Mouse (Mus musculus) layer of hippocampus, adult 9-11 months (tissue): ENCODE results near the gene Bpifb1.
"Not testable (repeated sequence)": the region's sequence is repeated elsewhere in the genome, so short reads cannot be mapped to it uniquely, and the experiment has no call there.

Source experiments
- DNase-seq: peaks from one replicate; pipeline ENCODE4 v3.0.0; 2022

Bpifb1 gene

DNA sequence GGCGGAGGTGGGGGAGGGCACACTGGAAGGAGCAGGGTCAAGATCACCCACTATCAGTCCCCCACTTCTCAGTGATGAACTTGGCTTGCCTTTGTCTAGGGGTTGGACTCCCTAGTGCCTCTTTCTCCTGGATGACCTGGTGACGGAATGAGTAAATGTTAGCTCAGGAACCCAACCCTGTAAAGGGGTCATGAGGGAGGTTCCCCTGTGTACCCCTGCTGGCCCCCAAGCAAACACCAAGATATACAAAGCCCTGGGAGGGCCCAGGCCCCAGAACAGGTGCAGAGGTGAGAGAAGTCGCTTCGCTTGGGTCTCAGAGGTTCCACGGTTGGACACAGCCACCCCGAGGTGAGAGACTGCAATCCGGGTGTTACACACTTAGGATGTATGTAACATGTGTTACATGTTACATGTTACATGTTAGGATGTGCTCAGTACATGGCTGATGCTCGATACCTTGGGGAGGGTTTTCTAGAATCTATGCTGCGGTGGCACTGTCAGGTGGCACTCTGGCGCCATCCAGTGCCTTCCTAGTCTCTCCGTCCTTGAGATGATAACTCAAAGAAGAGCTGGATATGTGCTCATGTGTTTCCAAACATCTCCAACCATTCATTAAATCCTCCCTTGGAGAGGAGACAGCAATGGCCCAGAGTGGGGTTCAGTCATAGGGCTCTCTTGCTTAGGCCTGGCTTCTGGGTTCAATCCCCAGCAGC is at the start of gene Bpifb1:
Gene Bpifb1, plus strand, starts transcription at position 273 of the 713 bp plus-strand sequence.
- DNase-seq: no peak

DNA sequence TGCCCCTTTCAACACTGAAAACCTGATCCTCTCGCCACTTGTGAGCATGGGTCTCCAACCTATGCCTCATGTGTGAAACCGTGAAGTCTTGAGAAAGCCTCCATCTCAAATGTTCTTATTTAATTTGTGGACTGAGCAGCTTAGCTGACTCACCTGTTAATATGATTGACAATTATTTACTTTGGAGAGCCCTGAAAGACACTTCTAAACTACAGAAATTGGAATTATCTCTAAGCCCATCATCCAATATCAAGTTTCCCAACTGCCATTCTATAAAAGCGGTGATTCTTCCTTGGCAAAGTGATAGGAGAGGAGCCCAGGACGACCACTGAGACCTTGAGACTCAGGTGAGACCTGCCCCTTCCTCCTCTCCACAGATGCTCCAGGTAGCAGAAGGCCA is 48.0 kb upstream of the Bpifb1 start, which contains the start of gene Bpifa1:
Gene Bpifa1, plus strand, starts transcription at position 301 of the 400 bp plus-strand sequence.
- no peak for DNase-seq

DNA sequence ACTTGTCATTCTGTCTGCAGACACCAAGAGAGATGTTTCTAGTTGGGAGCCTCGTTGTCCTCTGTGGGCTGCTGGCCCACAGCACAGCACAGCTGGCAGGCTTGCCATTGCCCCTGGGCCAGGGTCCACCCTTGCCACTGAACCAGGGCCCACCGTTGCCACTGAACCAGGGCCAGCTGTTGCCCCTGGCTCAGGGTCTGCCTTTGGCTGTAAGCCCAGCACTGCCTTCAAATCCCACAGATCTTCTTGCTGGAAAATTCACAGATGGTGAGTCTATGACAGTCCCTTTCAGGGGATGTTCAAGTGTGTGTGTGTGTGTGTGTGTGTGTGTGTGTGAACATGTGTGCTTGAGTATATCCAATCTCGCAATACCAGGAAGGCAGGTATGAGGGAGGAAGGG is 46.9 kb upstream of the Bpifb1 start:
- DNase-seq: no peak

DNA sequence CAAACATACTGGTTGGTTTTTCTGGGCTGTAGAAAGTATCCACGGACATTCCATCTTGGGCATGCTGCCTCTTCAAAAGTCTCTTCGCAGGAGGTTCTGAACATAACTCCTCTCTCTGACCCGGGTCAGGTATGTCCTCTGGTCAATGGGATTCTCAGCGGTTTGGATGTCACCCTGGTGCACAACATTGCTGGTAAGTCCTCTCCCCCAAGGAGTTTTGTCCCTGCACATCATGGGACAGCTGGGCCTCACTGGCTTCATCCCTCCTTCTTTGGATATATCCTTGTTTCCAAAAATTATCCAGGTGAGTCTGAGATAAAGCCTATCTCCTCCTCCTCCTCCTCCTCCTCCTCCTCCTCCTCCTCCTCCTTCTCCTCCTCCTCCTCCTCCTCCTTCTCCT is 43.1 kb upstream of the Bpifb1 start:
- DNase-seq: no peak

DNA sequence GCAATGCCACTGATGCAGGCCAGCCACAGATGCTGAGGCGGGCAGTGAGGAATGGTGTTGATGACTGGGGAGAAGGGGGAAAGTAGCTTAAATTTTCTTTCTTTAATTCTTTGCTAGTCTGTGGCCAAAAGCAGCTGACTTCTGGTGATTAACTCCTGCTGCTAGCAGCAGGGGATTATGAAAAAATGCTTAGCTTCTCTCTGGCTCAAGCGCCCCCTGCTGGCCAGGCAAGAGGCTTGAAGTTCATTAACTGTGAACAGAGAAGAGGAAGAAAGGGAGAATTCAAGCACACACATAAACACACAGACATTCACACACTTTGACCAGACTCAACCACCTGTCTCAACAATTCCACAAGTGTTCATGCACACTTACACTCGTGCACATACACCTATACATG is 32.2 kb upstream of the Bpifb1 start:
- DNase-seq: no peak

DNA sequence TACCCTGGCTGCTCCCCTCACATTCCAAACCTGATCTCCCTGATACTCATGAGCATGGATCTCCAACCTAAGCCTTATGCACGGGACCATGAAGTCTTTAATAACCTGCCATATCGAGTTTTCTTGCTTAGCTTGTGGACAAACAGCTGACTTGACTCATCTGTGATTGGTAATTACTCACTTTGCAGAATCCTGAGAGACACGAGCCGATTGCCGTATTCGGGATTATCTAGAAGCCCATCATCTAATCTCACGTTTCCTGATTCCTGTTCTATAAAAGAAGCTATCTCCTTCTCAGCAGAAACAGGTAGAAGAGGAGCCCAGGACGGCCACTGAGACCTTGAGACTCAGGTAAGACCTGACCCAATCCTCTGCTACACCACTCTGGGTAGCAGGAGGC is 28.3 kb upstream of the Bpifb1 start, which contains the start of gene Bpifa5:
Gene Bpifa5, plus strand, starts transcription at position 301 of the 400 bp plus-strand sequence.
- DNase-seq: no peak

DNA sequence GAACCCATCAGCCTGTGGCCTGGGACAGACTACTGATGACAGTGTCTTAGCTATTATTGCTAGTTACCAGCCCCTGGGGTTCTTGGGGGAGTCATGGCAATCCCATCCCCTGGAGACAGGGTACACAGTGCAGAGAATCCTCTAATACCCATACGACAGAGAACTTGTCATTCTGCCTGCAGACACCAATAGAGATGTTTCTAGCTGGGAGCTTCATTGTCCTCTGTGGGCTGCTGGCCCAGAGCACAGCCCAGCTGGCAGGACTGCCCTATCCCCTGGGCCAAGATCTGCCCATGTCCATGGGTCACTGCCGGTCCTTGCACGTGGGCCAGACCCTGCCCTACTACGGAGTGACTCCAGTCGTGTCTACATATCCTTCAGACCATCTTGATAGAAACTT is 27.3 kb upstream of the Bpifb1 start:
- DNase-seq: no peak

DNA sequence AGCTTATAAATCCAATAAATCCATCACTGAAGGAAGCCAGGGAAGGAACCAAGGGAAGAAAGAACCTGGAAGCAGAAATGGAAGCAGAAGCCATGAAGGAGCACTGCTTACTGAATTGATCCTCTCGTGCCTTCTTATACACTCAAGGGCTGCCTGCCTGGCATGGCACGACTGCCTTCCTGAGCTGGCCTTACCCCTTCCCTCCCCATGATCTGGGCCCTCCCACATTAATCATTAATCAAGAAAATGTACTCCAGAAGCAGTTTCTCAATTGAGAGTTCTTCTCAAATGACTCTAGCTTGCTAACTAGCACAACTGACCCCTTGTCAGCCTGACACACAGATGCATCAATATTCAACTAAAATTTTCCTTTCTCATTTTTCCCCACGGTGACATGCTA is 21.4 kb upstream of the Bpifb1 start:
- DNase-seq: no peak

DNA sequence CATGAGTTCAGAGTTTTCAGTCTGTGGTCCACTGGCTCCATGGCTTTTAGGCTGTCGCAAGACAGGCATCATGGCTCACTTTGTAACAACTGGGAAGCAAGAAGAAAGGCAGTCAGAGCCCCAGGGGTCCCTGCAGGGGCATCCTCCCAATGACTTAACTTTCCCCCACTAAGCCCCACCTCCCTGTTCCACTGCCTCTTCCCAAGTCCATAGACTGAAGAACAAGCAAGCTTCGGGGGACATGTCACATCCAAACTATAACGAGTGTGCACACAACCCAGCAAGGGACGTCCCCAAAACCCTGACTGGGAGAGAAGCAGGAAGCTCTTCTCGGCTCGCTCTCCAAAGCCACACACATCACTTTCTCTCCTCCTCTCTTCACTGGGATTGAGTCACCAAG is 19.0 kb upstream of the Bpifb1 start:
- no peak for DNase-seq

DNA sequence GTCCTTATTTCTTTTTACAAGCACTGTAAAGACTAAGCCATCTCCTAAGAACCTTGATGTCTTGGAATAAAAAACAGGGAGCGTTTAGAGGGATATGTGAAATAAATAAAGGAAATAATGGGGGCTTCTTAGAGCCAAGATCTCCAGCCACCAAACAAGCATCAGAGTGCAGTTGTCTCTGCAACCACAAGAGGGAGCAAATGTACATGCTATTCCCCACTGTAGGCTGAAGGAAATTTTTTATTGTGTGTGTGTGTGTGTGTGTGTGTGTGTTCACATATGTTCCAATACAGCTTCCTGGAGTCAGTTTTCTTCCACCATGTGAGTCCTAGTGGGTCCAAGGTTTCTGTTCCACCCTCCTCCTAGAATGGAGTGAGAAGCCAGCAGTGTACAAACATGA is 17.3 kb upstream of the Bpifb1 start:
- peak; percentile 25 for DNase-seq

DNA sequence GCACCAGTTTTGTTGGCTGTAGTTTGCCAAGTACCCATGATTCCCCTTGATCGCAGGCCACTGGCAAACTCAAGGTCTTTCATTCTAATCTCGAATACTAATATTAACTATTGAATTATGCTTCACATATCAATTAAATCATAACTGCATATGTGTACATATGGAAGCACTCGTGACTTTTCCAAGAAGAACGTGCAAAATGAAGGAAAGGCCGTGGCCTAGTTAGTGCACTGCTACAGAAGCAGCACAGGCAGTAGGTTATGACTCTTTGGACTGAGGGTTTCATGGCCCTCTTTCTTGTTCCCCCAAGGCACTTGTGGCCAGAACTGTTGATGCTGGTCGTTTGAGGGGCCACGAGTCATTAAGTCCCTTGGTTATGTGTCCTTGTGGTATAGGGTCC is 8.7 kb upstream of the Bpifb1 start:
- not testable (repeated sequence) for DNase-seq

DNA sequence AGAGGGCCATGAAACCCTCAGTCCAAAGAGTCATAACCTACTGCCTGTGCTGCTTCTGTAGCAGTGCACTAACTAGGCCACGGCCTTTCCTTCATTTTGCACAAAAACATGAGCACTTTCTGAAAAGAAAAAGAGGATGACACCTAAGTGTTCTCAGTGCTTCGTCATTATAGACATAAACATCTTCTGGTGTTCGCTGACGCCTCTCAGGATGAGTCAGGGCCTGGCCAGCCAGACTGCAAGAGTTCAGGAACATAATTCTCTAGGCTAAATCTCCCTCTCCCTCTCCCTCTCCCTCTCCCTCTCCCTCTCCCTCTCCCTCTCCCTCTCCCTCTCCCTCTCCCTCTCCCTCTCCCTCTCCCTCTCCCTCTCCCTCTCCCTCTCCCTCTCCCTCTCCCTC is 7.6 kb upstream of the Bpifb1 start:
- DNase-seq: not testable (repeated sequence)

DNA sequence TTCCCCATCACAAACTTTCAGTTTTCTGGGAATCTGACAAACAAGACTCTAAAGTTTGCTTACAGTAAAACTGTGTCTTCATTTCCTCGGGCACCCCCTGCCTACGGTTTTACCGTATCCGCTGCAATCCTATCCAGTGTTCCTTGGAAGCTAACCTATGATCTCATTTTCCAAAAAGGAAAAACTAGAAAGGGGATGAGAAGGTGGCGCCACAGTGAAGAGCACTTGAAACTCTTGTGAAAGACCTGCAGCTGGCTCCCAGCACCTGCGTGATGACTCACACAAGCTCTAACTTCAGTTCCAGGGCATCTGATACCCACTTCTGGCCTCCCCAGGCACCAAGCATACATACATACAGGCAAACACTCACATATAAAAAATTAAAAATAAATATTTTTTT is 5.3 kb upstream of the Bpifb1 start:
- no peak for DNase-seq

DNA sequence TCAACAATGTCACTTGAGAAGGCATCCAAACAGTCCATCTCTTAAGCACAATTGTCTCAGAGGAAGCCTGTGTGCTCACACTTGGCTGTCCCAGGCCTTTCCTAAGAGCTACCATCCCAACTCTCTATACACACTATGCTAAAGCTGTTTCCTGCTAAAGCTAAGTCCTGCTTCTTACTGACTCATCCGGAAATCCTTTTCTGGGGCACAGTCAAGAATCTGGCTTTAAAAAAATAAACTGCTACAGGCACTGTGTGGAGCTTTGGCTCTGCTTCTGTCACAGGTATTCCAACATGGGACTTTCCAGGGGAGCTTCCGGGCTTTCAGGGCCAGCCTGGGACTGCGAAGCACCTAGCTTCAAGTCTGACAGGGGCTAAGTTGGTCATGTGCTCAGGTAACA is 4.9 kb upstream of the Bpifb1 start:
- DNase-seq: no peak

DNA sequence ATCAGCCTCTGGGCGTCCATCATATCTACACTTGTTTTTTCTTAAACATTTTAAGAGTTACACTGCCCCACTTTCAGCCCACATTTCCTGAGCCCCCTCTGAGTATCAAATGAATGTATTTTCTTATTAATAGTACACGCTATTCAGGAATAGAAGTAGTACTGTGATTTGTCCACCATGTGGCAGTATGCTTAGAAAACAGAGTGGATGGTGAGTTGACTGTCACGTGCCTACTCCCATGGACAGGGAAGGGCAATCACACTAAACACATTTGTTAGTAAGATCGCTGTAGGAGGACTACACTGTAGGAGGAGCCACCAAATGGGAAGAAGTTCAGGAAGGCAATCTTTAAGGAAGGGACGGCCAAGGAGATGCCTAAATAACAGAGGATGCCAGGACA is 3.1 kb upstream of the Bpifb1 start:
- DNase-seq: no peak

DNA sequence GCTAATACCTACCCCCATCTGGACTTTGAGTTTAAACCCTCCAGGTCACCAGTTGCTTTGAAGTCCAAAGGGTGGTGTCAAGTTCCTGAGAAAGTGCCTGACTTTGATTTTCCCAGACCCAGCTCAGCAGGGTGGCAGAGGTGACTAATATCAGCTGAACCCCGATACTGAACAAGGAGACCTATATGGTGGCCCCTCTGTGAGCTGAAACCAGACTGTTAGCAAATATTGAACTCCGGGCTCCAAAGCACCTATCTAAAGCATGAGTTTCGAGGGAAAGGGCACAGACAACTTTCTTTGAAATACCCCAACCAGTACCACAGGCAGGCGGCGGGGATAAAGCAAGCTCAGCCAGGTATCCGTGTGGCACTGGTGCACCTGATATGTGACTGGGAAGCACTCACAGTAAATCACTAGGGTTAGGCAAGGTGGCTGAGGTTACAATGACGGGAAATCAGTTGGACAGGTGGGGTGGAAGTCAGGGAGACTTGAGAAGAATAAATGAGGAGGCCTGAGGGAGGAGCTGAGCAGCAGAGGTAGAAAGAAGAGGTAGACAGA is 662 bp upstream of the Bpifb1 start:
- DNase-seq: no peak

DNA sequence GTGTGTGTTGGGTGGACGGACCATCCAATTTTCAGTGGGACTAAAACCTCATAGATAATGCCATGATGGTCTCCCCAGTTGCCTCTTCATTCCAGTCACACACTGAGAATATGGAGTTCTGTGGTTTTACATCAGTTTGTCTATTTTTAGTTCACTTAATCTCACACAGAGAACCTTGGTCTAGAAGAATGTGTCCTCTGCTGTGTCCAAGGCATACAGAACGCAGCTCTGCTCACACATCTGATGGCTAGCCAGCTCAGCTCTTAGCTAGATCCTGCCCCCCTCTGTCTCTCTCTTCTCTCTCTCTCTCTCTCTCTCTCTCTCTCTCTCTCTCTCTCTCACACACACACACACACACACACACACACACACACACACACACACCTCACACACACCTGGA is 1.5 kb downstream of the Bpifb1 start:
- no peak for DNase-seq

DNA sequence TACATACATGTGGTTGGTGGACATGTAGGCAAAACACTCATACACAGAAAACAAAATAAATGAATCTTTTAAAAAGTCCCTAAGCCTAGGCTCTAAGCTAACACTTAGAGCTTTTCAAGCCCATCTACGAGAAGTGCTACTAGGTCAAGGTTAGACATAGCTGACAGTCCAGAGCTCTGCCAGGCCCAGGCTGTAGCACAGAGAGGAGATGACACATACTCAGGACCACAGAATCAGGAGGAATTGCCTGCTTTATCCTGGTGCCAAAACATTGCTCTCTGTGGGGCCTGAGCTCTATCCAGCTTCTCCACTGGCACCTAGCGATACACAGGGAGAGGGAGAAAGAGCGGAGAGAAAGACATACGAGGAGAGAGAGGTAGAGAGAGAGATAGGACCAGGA is 2.5 kb downstream of the Bpifb1 start:
- no peak for DNase-seq

DNA sequence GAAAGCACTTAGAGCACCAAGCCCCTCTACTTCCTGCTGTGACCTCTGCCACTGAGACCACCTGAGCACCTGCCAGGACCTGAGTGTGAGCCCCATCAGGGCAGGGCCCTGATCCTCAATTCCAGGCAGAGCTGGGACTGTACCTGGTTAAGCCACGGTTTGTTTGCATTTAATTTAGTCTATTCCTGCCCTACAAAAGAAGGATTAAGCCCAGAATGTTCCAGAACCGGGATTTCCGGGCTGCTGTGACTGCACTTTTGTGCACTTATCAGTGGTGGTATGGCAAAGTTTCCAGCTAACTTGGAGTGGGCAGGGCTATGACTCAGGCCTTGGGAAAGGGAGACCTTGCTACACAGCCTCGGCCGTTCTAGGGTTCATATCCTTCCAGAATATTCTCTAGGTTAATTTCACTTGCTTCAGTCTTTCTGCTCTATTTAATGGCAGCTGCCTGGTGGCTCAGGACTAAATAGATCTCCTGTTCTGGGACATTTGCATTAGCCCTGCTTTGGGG is 3.4 kb downstream of the Bpifb1 start:
- DNase-seq: no peak

DNA sequence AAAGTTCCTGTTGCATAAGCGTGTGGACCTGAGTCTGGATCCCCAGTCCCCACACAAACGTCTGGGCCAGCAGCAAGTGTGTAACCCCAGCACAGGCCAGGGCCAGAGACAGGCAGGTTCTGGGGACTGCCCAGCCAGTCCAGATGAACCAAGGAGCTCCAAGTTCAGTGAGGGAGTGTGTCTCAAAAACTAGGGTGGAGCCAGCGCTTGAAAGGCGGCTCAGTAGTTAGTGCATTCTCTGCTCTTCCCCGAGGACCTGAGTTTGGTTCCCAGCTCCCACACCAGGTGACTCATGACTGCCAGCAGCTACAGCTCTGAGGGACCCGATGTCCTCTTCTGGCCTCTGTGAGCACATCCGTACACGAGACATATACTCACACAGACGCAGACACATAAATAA is 6.4 kb downstream of the Bpifb1 start:
- DNase-seq: no peak

DNA sequence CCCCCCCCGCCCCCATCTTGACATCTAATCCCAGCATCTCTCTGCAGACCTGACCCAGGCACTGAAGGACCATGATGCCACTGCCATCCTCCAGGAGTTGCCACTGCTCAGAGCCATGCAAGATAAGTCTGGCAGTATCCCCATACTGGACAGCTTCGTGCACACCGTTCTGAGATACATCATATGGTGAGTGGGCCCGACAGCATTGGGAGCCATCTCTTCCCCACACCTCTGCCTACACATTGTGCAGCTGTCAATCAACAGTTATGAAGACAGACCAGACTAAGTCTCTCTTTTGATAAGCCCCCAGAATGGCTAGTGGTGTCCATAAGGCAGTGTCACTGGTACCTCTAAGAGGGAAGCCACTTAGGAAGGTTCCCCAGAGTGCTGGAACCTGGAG is 14.0 kb downstream of the Bpifb1 start:
- peak; percentile 34 for DNase-seq

DNA sequence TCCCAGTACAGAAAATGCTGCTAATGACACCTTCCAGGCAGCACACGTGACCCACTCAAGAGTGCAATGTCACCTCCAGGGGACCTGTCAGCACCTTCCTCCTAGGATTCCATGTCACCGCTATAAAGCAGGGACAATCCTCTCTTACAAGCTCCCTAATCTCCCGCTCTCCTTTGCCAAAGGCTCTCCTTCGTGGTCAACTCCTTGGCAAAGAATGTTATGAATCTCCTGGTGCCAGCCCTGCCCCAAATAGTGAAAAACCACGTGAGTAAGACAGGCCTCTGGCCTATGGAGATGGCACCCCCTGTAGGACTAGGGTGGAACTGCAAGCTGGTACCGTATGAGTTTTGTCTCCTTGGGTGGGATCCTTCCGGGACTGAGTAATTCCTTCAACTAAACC is 16.3 kb downstream of the Bpifb1 start:
- no peak for DNase-seq

DNA sequence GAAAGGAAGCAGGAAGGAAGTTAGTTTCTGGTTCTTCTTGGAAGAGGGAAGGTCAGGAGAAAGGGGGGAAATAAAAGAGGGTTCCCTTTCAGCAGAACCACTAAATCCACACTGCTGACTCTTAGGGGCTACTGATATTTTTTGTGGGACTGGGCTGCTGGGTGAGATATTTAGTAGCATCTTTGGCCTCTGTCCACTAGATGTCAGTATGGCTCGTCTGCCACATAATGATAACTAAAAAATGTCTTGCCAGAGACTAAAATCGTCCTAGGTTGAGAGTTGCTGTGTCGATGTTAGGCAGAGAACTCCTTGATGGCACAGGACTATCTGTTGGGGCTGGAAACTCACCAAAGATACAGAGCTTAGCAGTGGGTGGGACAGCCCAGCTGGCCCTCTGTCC is 18.5 kb downstream of the Bpifb1 start:
- no peak for DNase-seq

DNA sequence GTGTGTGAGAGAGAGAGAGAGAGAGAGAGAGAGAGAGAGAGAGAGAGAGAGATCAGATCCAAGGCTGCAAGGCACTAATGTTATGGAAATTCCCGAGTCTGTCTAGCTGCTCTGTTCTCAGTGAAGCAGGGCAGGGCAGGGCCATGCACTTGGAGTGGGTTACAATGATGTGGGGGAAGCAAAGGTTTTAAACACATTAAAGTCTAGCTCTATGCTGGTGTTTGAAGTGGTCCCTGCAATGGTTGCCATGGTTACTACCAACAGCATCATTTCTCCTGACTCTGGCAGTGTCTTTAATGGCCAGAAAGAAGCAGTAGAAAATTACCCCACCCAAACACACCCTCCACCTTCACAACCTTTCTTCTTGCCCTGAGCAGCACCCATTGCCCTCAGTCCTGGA is 20.5 kb downstream of the Bpifb1 start:
- no peak for DNase-seq

DNA sequence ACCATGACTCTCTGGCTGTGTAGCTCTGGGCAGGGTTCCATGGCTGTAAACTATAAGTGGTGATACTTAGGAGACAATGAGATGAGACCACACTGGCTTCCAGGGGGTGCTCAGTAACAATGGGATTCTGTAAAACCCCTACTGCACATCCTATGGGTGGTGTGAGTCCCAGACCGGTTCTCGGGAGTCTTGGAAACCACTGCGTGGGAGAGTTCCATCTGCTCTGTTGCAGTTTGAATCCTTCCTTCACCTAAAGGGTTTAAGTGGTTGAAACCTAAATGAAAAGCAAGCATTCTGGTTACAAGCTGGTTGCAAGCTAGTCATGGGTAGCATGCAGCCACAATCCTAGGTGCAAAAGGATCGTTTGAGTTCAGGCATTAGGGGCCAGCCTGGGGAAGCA is 21.3 kb downstream of the Bpifb1 start:
- DNase-seq: peak; percentile 66
